Mouse (Mus musculus): Measurements from ENCODE around the gene Gm47995. TPM values are rescaled to one million over a fixed set of nuclear protein-coding genes. Genes with fewer than 3 reads are reported as not detected.
"Not testable (repeated sequence)": the region's sequence is repeated elsewhere in the genome, so short reads cannot be mapped to it uniquely, and the experiment has no call there.

Gene Gm47995
- polyA plus RNA-seq, 1 experiment = not detected

GRCm38 (mm10) chr1:151186186-151186585 is 12.1 kb upstream of the Gm47995 start:
- not testable (repeated sequence) for DNase-seq (ENCODE audit: extremely low spot score in 1 of 2, low spot score in 1 of 2)

GRCm38 (mm10) chr1:151186879-151187424 is 11.3 kb upstream of the Gm47995 start:
- not testable (repeated sequence) for DNase-seq (ENCODE audit: extremely low spot score in 1 of 2, low spot score in 1 of 2)

GRCm38 (mm10) chr1:151188469-151188868 is 9.8 kb upstream of the Gm47995 start:
- no peak for DNase-seq (ENCODE audit: extremely low spot score in 1 of 2, low spot score in 1 of 2)

DNA sequence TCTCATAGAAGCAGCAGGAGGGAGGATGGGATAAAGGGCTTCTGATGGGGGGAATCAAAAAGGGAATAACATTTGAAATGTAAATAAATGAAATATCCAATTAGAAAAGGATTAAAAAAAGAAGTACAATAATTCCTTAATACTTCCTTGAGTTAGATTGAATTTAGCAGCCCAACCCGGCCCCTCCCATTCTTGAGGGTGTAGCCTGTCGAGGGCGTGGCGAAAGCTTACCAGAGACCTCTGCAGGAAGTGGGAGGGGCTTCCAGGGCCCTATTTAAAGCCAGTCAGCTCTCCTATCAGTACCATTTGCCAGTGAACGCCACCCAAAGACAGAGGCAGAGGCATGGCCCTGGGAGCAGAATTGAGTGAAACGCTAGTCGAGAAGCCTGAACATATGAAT is 6.2 kb upstream of the Gm47995 start, which contains the start of gene Gm8947:
Gene Gm8947 (plus strand): TSS at position 302 of the 400 bp plus-strand sequence.
- DNase-seq (ENCODE audit: extremely low spot score in 1 of 2, low spot score in 1 of 2) = not testable (repeated sequence)

- DNase-seq (ENCODE audit: extremely low spot score in 1 of 2, low spot score in 1 of 2) = not testable (repeated sequence)
Observed at GRCm38 (mm10) chr1:151192739-151193138, 5.5 kb upstream of the Gm47995 start.

DNA sequence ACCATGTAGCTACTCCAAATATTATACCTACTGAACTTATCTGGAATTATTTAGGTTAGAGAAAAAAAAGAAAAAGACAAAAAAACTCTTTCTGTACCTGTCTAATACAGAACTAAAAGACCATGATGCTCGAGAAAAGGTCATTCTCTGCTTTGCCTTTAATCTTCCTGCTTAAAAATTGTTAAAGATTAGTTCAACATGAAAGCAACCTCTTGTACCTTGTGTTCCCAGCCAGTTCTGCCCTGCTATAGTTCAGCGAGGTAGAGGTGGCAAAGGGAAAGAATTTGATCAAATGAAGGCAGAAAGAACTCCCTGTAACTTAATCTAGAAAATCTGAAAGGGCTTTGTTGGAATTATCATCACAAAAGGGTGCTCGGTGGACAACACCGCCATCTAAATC is 2.3 kb upstream of the Gm47995 start:
- not testable (repeated sequence) for DNase-seq (ENCODE audit: extremely low spot score in 1 of 2, low spot score in 1 of 2)

GRCm38 (mm10) chr1:151196690-151197089 is 1.6 kb upstream of the Gm47995 start:
- DNase-seq (ENCODE audit: extremely low spot score in 1 of 2, low spot score in 1 of 2) = not testable (repeated sequence)

GRCm38 (mm10) chr1:151200620-151201019 is 2.4 kb downstream of the Gm47995 start:
- DNase-seq (ENCODE audit: extremely low spot score in 1 of 2, low spot score in 1 of 2) = not testable (repeated sequence)

GRCm38 (mm10) chr1:151202771-151203170 is 4.5 kb downstream of the Gm47995 start:
- DNase-seq (ENCODE audit: extremely low spot score in 1 of 2, low spot score in 1 of 2) = not testable (repeated sequence)

GRCm38 (mm10) chr1:151203818-151204217 is 5.6 kb downstream of the Gm47995 start, which contains the start of gene 3110040M04Rik:
3110040M04Rik (plus strand) TSS chr1:151204121.
- not testable (repeated sequence) for DNase-seq (ENCODE audit: extremely low spot score in 1 of 2, low spot score in 1 of 2)

DNA sequence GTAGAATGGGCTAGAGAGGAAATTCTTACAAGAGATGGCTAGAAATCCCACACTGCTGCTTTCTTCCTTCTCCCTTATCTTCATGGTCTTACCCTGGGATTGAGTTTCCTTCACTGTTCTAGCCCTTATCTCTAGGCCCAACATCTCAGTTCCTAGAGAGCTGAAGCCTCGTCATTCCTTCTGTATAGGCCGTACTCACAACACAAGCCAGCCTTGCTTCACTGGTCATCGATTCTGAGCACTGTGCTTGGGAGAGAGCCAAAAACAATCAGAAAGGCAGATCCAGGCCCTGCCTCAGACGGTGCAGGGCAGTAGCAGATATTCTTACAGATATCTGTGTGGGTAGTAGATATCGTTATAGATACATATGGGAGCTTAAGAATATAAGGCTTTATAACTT is 10.2 kb downstream of the Gm47995 start:
- not testable (repeated sequence) for DNase-seq (ENCODE audit: extremely low spot score in 1 of 2, low spot score in 1 of 2)

DNA sequence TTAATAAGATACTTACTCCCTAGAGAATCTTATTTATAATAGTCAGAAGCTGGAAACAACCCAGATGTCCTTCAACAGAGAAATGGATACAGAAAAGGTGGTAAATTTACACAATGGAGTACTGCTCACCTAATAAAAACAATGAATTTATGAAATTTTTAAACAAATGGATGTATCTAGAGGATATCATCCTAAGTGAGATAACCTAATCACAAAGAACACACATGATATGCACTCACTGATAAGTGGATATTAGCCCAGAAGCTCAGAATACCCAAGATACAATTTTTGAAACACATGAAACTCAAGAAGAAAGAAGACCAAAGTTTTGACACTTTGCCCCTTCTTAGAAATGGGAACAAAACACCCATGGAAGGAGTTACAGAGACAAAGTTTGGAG is 10.7 kb downstream of the Gm47995 start:
- DNase-seq (ENCODE audit: extremely low spot score in 1 of 2, low spot score in 1 of 2) = not testable (repeated sequence)

DNA sequence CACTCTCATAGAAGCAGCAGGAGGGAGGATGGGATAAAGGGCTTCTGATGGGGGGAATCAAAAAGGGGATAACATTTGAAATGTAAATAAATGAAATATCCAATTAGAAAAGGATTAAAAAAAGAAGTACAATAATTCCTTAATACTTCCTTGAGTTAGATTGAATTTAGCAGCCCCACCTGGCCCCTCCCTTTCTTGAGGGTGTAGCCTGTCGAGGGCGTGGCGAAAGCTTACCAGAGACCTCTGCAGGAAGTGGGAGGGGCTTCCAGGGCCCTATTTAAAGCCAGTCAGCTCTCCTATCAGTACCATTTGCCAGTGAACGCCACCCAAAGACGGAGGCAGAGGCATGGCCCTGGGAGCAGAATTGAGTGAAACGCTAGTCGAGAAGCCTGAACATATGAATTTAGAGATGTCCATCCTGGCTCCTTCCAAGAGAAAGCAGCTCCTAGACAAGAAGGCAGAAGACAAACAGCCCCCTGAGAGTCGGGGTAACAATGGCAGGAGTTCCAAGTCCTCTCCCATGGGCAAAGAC is 11.6 kb downstream of the Gm47995 start, which contains the start of gene Gm47996:
Gene Gm47996 (plus strand): TSS at position 308 of the 532 bp plus-strand sequence.
- not testable (repeated sequence) for DNase-seq (ENCODE audit: extremely low spot score in 1 of 2, low spot score in 1 of 2)

DNA sequence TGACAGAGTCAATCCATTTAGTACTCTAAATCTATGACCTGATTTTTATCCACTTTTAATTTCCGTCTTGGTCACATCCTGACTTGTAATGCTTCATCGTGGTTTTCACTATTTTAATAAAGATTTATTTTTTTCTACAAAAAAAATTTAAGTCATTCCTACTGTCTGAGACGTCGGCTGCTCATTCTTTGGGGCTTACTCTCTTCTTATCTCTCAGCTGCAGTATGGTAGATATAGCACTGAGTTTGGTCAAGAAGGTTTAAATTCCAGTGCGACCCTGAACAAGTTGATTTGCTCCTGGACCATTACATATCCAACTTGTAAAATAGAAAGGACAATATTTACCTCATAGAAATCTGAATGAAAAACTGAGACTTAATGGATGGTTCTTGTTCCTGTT is 13.4 kb downstream of the Gm47995 start:
- DNase-seq (ENCODE audit: extremely low spot score in 1 of 2, low spot score in 1 of 2) = not testable (repeated sequence)

- DNase-seq (ENCODE audit: extremely low spot score in 1 of 2, low spot score in 1 of 2) = no peak
Observed at GRCm38 (mm10) chr1:151214862-151215261, 16.6 kb downstream of the Gm47995 start.

DNA sequence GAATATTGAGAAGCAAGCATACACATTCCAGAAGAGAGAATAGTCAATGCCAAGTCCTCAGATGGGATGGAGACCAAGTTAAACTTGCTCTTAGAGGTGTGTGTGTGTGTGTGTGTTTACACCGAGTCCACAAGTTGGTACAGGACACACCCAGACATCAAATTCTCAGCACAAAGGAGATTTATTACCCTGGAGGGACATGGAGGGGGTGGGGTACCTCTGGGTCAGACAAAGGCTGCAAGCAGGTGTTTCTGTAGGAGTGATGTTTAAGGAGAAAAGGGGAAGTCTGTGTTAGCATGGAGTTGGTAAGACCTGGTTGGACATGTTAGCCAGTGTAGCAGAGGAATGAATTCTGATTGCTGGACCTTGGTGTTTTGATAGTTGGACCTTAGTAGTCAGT is 17.7 kb downstream of the Gm47995 start:
- DNase-seq (ENCODE audit: extremely low spot score in 1 of 2, low spot score in 1 of 2) = no peak

- no peak for DNase-seq (ENCODE audit: extremely low spot score in 1 of 2, low spot score in 1 of 2)
Observed at GRCm38 (mm10) chr1:151216417-151216816, 18.2 kb downstream of the Gm47995 start.

- DNase-seq (ENCODE audit: extremely low spot score in 1 of 2, low spot score in 1 of 2) = no peak
Observed at GRCm38 (mm10) chr1:151219045-151219444, 20.8 kb downstream of the Gm47995 start.

GRCm38 (mm10) chr1:151220098-151220497 is 21.9 kb downstream of the Gm47995 start:
- DNase-seq (ENCODE audit: extremely low spot score in 1 of 2, low spot score in 1 of 2) = no peak

DNA sequence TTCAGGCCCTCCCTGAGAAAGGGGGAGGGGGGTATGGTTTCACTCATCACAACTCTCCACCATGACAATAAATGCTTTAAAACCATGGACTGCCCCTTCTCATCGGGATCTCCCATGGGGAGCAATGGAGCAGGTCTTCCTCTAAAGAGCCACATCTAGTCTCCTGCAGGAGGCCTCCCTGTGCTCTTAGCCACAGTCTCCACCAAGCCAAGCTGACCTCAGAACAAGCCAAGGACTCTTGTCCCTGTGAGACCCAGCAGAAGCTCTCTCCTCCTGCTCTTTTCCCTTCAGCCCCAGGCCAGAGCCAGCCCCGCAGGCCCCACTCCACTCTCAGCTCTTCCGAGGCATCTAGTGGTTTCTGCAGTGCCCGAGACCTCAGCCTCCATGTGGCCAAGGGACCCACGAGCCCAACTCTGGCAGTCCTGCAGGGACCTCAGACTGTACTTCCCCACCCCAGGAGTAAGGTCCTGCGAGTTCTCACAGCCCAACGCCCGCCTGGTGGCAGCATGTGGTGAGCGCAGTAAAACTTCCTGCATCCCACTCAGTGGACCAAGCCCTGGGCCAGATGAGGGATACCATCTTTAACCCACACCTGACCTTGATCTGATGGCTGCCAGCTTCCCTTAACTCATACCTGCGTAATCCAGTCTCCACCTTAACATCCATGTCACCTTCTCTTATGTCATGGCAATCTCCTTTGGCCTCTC is 24.5 kb downstream of the Gm47995 start:
- no peak for DNase-seq (ENCODE audit: extremely low spot score in 1 of 2, low spot score in 1 of 2)

DNA sequence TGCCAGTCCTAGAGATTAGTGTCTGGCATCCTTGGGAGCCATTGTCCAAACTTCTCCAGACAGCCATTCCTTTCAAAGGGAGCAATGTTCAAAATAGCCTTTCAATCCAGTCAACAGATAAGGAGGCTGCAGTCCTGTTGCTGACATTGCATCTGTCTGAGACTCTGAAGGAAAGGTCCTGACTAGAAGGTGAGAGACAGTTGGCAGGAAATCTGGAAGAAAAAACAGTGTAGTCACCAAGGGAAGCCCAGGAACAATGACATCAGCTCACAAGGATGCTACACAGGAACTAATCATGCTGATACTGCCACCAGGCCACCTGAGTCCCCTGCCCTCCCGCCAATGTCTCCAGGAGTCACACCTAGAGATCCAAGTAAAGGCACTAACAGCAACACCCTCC is 25.1 kb downstream of the Gm47995 start:
- DNase-seq (ENCODE audit: extremely low spot score in 1 of 2, low spot score in 1 of 2) = no peak

DNA sequence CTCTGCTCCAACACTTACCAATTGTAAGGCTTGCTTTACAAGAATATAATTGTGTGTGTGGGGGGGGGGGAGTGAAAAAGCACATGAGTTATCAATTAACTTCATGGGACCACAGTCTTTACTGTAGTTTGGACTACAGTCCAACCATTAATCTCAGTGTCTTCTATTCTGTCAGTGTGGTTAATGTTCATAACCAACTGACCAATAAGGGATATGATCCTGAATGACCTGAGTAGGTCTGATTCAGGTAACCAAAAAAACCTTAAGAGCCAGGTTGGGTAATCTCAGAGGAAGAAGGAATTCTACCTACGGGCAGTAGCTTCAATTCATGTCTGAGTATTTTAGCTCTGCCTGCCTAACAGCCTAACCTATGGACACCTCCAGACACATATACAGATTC is 26.3 kb downstream of the Gm47995 start:
- no peak for DNase-seq (ENCODE audit: extremely low spot score in 1 of 2, low spot score in 1 of 2)
